Mouse (Mus musculus): ENCODE measurements around the gene Prss36. TPM values are rescaled to one million over a fixed set of nuclear protein-coding genes. Genes with fewer than 3 reads are reported as not detected.
A peak's percentile ranks its signal among the peaks of the same experiment; 100 is the strongest.

Prss36 gene
- polyA plus RNA-seq, 1 experiment from 2014 or later: 10.7 TPM

DNA sequence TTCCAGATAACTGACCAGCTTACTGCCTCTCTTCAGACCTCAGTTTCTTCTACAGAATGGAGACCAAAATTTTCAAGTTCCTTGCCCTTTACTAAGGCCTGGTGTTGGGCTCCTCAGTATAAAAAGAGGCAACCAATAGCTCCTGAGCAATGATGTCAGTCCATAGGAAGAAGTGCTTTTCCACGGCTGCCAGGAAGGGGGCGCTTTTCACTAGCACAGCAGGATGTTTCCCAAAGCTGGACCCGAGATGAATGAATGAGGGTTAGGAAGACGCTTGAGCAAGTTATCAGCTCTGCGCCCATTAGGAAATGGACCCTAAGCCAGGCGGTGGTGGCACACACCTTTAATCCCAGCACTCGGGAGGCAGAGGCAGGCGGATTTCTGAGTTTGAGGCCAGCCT lies 25.0 kb downstream of the Prss36 start:
- DNase-seq (ENCODE audit: low spot score) (no peak), ATAC-seq (replicated peaks; ENCODE audit: low FRiP score) (no peak)
- Histone ChIP-seq H3K36me3 (ENCODE audit: control insufficient read depth, insufficient read depth, low read length) (peaks cover 3% of the 10 kb centered on the region; the same call in 1 of the 2 replicates), H3K27me3 (ENCODE audit: control insufficient read depth, insufficient read depth, low read length) (no peaks in the 10 kb centered on the region), H3K9me3 (ENCODE audit: control insufficient read depth, low read length) (no peaks in the 10 kb centered on the region), H3K27ac (ENCODE audit: low read depth, low read length) (no peak overlapping the region), H3K9ac (ENCODE audit: low read length) (no peak overlapping the region), H3K4me3 (ENCODE audit: low read depth, low read length) (no peak overlapping the region), H3K4me1 (replicated peaks; ENCODE audit: control insufficient read depth, insufficient read depth, low read length) (no peaks in the 10 kb centered on the region), H3K4me2 (ENCODE audit: low read depth, low read length, severe bottlenecking) (no peak overlapping the region)
- 60% methylated on average over 8 of the region's 8 CpGs for WGBS

- no peak for DNase-seq (ENCODE audit: low spot score)
- Histone ChIP-seq H3K4me2 (ENCODE audit: low read depth, low read length, severe bottlenecking) (no peak overlapping the region), H3K27me3 (ENCODE audit: control insufficient read depth, insufficient read depth, low read length) (no peaks in the 10 kb centered on the region), H3K36me3 (ENCODE audit: control insufficient read depth, insufficient read depth, low read length) (no peaks in the 10 kb centered on the region; the same call in 1 of the 2 replicates), H3K9ac (ENCODE audit: low read length) (no peak overlapping the region), H3K9me3 (ENCODE audit: control insufficient read depth, low read length) (no peaks in the 10 kb centered on the region), H3K27ac (ENCODE audit: low read depth, low read length) (no peak overlapping the region), H3K4me1 (replicated peaks; ENCODE audit: control insufficient read depth, insufficient read depth, low read length) (no peaks in the 10 kb centered on the region), H3K4me3 (ENCODE audit: low read depth, low read length) (no peak overlapping the region)
- no peak for ATAC-seq (replicated peaks; ENCODE audit: low FRiP score)
- 74% methylated on average over 7 of the region's 7 CpGs for WGBS
Measured at GRCm38 (mm10) chr7:127919290-127919689, 27.2 kb downstream of the Prss36 start.

- no peak overlapping the region for H3K4me2 ChIP-seq (ENCODE audit: low read depth, low read length, severe bottlenecking)
- H3K9me3 ChIP-seq (ENCODE audit: control insufficient read depth, low read length): no peaks in the 10 kb centered on the region
- no peaks in the 10 kb centered on the region for H3K27me3 ChIP-seq (ENCODE audit: control insufficient read depth, insufficient read depth, low read length)
- H3K4me1 ChIP-seq (replicated peaks; ENCODE audit: control insufficient read depth, insufficient read depth, low read length): no peaks in the 10 kb centered on the region
- H3K9ac ChIP-seq (ENCODE audit: low read length): no peak overlapping the region
- ATAC-seq (replicated peaks; ENCODE audit: low FRiP score): no peak
- no peak overlapping the region for H3K27ac ChIP-seq (ENCODE audit: low read depth, low read length)
- DNase-seq (ENCODE audit: low spot score): peak; percentile 73
- no peak overlapping the region for H3K4me3 ChIP-seq (ENCODE audit: low read depth, low read length)
- H3K36me3 ChIP-seq (ENCODE audit: control insufficient read depth, insufficient read depth, low read length): no peaks in the 10 kb centered on the region; the same call in 1 of the 2 replicates
- whole genome bisulfite sequencing: 55% methylated on average over 3 of the region's 3 CpGs
Measured at GRCm38 (mm10) chr7:127918203-127918602, 28.3 kb downstream of the Prss36 start.

GRCm38 (mm10) chr7:127915293-127915692 lies 31.2 kb downstream of the Prss36 start:
- Histone ChIP-seq H3K27ac (ENCODE audit: low read depth, low read length) (no peak overlapping the region), H3K9me3 (ENCODE audit: control insufficient read depth, low read length) (no peaks in the 10 kb centered on the region), H3K9ac (ENCODE audit: low read length) (no peak overlapping the region), H3K4me2 (ENCODE audit: low read depth, low read length, severe bottlenecking) (no peak overlapping the region), H3K27me3 (ENCODE audit: control insufficient read depth, insufficient read depth, low read length) (no peaks in the 10 kb centered on the region), H3K4me1 (replicated peaks; ENCODE audit: control insufficient read depth, insufficient read depth, low read length) (peaks cover 5% of the 10 kb centered on the region; the same call in 1 of the 2 replicates), H3K4me3 (ENCODE audit: low read depth, low read length) (no peak overlapping the region), H3K36me3 (ENCODE audit: control insufficient read depth, insufficient read depth, low read length) (no peaks in the 10 kb centered on the region; the same call in 1 of the 2 replicates)
- DNase-seq (ENCODE audit: low spot score) (no peak), ATAC-seq (replicated peaks; ENCODE audit: low FRiP score) (no peak)
- 94% methylated on average over 12 of the region's 12 CpGs for WGBS

- no peak for DNase-seq (ENCODE audit: low spot score)
- ATAC-seq (replicated peaks; ENCODE audit: low FRiP score): no peak
- Histone ChIP-seq H3K4me3 (ENCODE audit: low read depth, low read length) (peak overlapping the region; percentile 75), H3K27me3 (ENCODE audit: control insufficient read depth, insufficient read depth, low read length) (no peaks in the 10 kb centered on the region), H3K4me2 (ENCODE audit: low read depth, low read length, severe bottlenecking) (peak overlapping the region; percentile 63), H3K36me3 (ENCODE audit: control insufficient read depth, insufficient read depth, low read length) (peaks cover 7% of the 10 kb centered on the region), H3K9ac (ENCODE audit: low read length) (peak overlapping the region; percentile 69), H3K27ac (ENCODE audit: low read depth, low read length) (no peak overlapping the region), H3K4me1 (replicated peaks; ENCODE audit: control insufficient read depth, insufficient read depth, low read length) (peaks cover 5% of the 10 kb centered on the region; the same call in 1 of the 2 replicates), H3K9me3 (ENCODE audit: control insufficient read depth, low read length) (no peaks in the 10 kb centered on the region)
- WGBS: 35% methylated on average over 4 of the region's 4 CpGs
Measured at GRCm38 (mm10) chr7:127912938-127913337, 33.6 kb downstream of the Prss36 start.

DNA sequence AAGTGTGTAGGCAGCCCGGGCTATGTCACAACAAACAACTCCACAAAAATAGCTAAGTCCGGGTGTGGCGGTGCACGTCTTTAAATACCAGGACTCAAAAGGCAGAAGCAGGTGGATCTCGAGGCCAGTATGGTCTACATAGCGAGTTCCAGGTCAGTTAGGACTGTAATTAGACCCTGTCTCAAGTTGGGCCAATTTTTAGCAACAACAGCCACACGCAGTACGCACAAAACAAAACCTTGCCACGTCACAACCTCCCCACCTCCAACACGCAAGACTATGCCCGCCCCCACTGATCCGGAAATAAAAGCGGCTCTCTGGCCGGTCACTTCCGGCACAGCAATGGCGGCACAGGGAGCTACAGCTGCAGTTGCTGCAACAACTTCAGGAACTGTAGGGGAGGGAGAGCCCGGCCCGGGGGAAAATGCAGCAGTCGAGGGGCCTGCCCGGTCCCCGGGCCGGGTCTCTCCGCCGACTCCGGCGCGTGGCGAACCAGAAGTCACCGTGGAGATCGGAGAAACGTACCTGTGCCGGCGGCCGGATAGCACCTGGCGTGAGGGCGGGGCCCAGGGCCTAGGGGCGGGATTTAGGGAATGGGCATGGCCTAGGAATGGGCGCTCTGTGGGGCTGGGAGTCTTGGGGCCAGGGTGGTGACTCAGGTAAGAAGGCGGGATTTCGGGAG lies 34.2 kb downstream of the Prss36 start, which contains the start of gene Kat8:
Gene Kat8, plus strand, starts transcription at position 327 of the 682 bp plus-strand sequence.
- peak within 1 kb of the TSS; percentile 69 for H3K9ac ChIP-seq (ENCODE audit: low read length)
- H3K36me3 ChIP-seq (ENCODE audit: control insufficient read depth, insufficient read depth, low read length): peaks cover 11% of the 10 kb centered on the region
- DNase-seq (ENCODE audit: low spot score): peak; percentile 93
- peak within 1 kb of the TSS; percentile 31; the same call in 1 of the 2 replicates for H3K27ac ChIP-seq (ENCODE audit: low read depth, low read length)
- no peaks in the 10 kb centered on the region for H3K27me3 ChIP-seq (ENCODE audit: control insufficient read depth, insufficient read depth, low read length)
- H3K4me2 ChIP-seq (ENCODE audit: low read depth, low read length, severe bottlenecking): peak within 1 kb of the TSS; percentile 63
- peaks cover 5% of the 10 kb centered on the region; the same call in 1 of the 2 replicates for H3K4me1 ChIP-seq (replicated peaks; ENCODE audit: control insufficient read depth, insufficient read depth, low read length)
- peak; percentile 95 for ATAC-seq (replicated peaks; ENCODE audit: low FRiP score)
- under 1% methylated on average over 40 of the region's 40 CpGs for WGBS
- H3K4me3 ChIP-seq (ENCODE audit: low read depth, low read length): peak within 1 kb of the TSS; percentile 75
- no peaks in the 10 kb centered on the region for H3K9me3 ChIP-seq (ENCODE audit: control insufficient read depth, low read length)

DNA sequence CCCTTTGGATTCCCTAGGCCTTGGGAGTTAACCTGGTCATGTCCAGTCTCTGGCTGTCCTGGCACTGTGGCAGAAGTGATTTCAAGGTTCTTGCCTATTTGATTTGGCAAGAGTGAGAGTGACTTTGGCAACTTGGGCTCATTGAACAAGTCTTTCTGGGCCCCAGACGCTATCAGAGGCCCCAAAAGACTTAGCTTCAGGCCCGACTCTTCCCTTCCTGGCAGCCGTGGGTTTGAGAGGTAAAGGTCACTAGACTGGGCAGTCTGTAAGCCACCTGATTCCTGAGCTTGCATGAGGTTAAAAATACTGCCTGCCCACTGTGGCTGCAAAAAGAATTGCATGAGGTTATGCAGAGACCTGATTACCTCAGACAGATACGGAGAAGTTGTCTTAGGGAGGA lies 37.9 kb downstream of the Prss36 start:
- DNase-seq (ENCODE audit: low spot score) (no peak), ATAC-seq (replicated peaks; ENCODE audit: low FRiP score) (no peak)
- Histone ChIP-seq H3K4me1 (replicated peaks; ENCODE audit: control insufficient read depth, insufficient read depth, low read length) (peaks cover 9% of the 10 kb centered on the region), H3K9me3 (ENCODE audit: control insufficient read depth, low read length) (no peaks in the 10 kb centered on the region), H3K4me3 (ENCODE audit: low read depth, low read length) (no peak overlapping the region), H3K9ac (ENCODE audit: low read length) (no peak overlapping the region), H3K36me3 (ENCODE audit: control insufficient read depth, insufficient read depth, low read length) (peaks cover 13% of the 10 kb centered on the region), H3K27ac (ENCODE audit: low read depth, low read length) (no peak overlapping the region), H3K4me2 (ENCODE audit: low read depth, low read length, severe bottlenecking) (no peak overlapping the region), H3K27me3 (ENCODE audit: control insufficient read depth, insufficient read depth, low read length) (no peaks in the 10 kb centered on the region)
- 88% methylated on average over 4 of the region's 4 CpGs for WGBS

- no peak for DNase-seq (ENCODE audit: low spot score)
- no peak for ATAC-seq (replicated peaks; ENCODE audit: low FRiP score)
- H3K36me3 ChIP-seq (ENCODE audit: control insufficient read depth, insufficient read depth, low read length): peaks cover 13% of the 10 kb centered on the region
- no peak overlapping the region for H3K9ac ChIP-seq (ENCODE audit: low read length)
- H3K9me3 ChIP-seq (ENCODE audit: control insufficient read depth, low read length): no peaks in the 10 kb centered on the region
- no peak overlapping the region for H3K4me3 ChIP-seq (ENCODE audit: low read depth, low read length)
- peaks cover 7% of the 10 kb centered on the region for H3K4me1 ChIP-seq (replicated peaks; ENCODE audit: control insufficient read depth, insufficient read depth, low read length)
- H3K27me3 ChIP-seq (ENCODE audit: control insufficient read depth, insufficient read depth, low read length): no peaks in the 10 kb centered on the region
- H3K4me2 ChIP-seq (ENCODE audit: low read depth, low read length, severe bottlenecking): no peak overlapping the region
- 94% methylated on average over 12 of the region's 12 CpGs for WGBS
- H3K27ac ChIP-seq (ENCODE audit: low read depth, low read length): no peak overlapping the region
Measured at GRCm38 (mm10) chr7:127907939-127908338, 38.6 kb downstream of the Prss36 start.
